Mouse (Mus musculus): ENCODE results near the gene Cyb5b. TPM values are rescaled to one million over a fixed set of nuclear protein-coding genes. Genes with fewer than 3 reads are reported as not detected.

The Cyb5b gene
- total RNA-seq, 1 experiment, result 44.9 TPM

- in situ Hi-C loops (cut with MboI; ENCODE audit: low sequenced_read_pairs in 2 of 2, unreplicated experiment in 2 of 2), result no loop called here
- no peak for DNase-seq (ENCODE audit: low read depth, low spot score)
- H3K4me3 ChIP-seq (ENCODE audit: insufficient read depth in 1 of 2, low read depth in 1 of 2, low read length in 2 of 2, poor library complexity in 1 of 2, severe bottlenecking in 1 of 2), result no peak overlapping the region
- no peaks in the 10 kb centered on the region for H3K36me3 ChIP-seq (ENCODE audit: control insufficient read depth, insufficient read depth, low read length, poor library complexity, severe bottlenecking)
- no peaks in the 10 kb centered on the region for H3K9me3 ChIP-seq (ENCODE audit: control insufficient read depth, insufficient read depth, low read depth, low read length)
- no peak overlapping the region for H3K9ac ChIP-seq (ENCODE audit: insufficient read depth, low read depth, low read length, poor library complexity, severe bottlenecking)
- peaks cover 11 to 20% of the 10 kb centered on the region in 2 experiments; a peak in 3 of 4 replicates for H3K4me1 ChIP-seq (ENCODE audit: control insufficient read depth in 2 of 2, insufficient read depth in 2 of 2, low read length in 2 of 2, poor library complexity in 1 of 2)
- H3K27ac ChIP-seq (ENCODE audit: insufficient read depth, low read depth, low read length, poor library complexity, severe bottlenecking), result no peak overlapping the region
- TF ChIP-seq MAFK (IDR thresholded peaks at IDR 0.05; ENCODE audit: insufficient read depth, low read depth, low read length) (no peak), ZC3H11A (IDR thresholded peaks at IDR 0.05; ENCODE audit: borderline replicate concordance, low read depth, low read length) (no peak), HCFC1 (IDR thresholded peaks at IDR 0.05; ENCODE audit: borderline replicate concordance, insufficient read depth, low read length) (no peak), ZNF384 (IDR thresholded peaks at IDR 0.05; ENCODE audit: low read depth, low read length) (no peak), CHD2 (IDR thresholded peaks at IDR 0.05; ENCODE audit: low read depth, low read length) (no peak)
Measured at GRCm38 (mm10) chr8:107138338-107138737, 12.1 kb upstream of the Cyb5b start.

DNA sequence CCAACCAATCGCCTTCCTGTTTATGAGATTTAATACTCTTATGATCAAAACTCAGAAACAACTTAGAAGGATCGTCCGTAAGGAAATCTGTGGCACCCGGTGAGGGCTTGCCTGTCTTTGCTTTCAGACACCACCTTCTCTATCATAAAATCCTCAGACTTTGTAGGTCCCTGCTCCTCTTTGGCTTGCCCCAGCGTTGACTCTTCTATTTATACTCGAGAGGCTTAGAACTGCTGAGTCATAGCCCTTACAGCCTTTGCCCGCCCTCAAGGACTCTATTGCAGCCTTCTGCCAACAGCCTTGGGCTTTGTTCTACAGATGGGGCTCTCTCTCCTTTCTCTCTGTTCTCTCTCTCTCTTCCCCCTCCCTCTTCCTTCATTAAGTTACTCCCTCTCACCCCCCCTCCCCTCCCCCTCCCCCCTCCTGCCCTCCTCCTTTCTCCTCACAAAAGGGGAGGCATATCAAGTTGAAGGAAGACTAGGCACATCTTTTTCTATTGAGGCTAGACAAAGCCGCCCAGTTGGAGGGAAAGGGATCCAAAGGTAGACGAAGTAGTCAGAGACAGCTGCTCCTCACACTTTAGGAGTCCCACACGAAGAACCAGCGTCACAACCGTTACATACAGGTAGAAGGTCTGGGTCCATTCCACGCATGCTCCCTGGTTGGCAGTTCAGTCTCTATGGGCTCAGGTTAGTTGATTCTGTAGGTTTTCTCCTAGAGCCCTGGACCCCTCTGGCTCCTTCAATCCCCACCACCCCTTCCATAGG, 10.6 kb upstream of the Cyb5b start:
- no peaks in the 10 kb centered on the region for H3K36me3 ChIP-seq (ENCODE audit: control insufficient read depth, insufficient read depth, low read length, poor library complexity, severe bottlenecking)

GRCm38 (mm10) chr8:107142539-107142938, 7.9 kb upstream of the Cyb5b start:
- no peak overlapping the region for H3K4me3 ChIP-seq (ENCODE audit: insufficient read depth in 1 of 2, low read depth in 1 of 2, low read length in 2 of 2, poor library complexity in 1 of 2, severe bottlenecking in 1 of 2)
- TF ChIP-seq HCFC1 (IDR thresholded peaks at IDR 0.05; ENCODE audit: borderline replicate concordance, insufficient read depth, low read length), result no peak
- TF ChIP-seq ZC3H11A (IDR thresholded peaks at IDR 0.05; ENCODE audit: borderline replicate concordance, low read depth, low read length), result no peak
- no peak for TF ChIP-seq ZNF384 (IDR thresholded peaks at IDR 0.05; ENCODE audit: low read depth, low read length)
- TF ChIP-seq CHD2 (IDR thresholded peaks at IDR 0.05; ENCODE audit: low read depth, low read length), result no peak
- no peak for TF ChIP-seq MAFK (IDR thresholded peaks at IDR 0.05; ENCODE audit: insufficient read depth, low read depth, low read length)
- no peaks in the 10 kb centered on the region for H3K36me3 ChIP-seq (ENCODE audit: control insufficient read depth, insufficient read depth, low read length, poor library complexity, severe bottlenecking)
- no peak overlapping the region for H3K9ac ChIP-seq (ENCODE audit: insufficient read depth, low read depth, low read length, poor library complexity, severe bottlenecking)
- in situ Hi-C loops (cut with MboI; ENCODE audit: low sequenced_read_pairs in 2 of 2, unreplicated experiment in 2 of 2), result no loop called here
- no peak overlapping the region for H3K27ac ChIP-seq (ENCODE audit: insufficient read depth, low read depth, low read length, poor library complexity, severe bottlenecking)
- H3K9me3 ChIP-seq (ENCODE audit: control insufficient read depth, insufficient read depth, low read depth, low read length), result no peaks in the 10 kb centered on the region
- peaks cover 5 to 12% of the 10 kb centered on the region in 2 experiments; a peak in 3 of 4 replicates for H3K4me1 ChIP-seq (ENCODE audit: control insufficient read depth in 2 of 2, insufficient read depth in 2 of 2, low read length in 2 of 2, poor library complexity in 1 of 2)
- DNase-seq (ENCODE audit: low read depth, low spot score), result no peak

More for the DNA sequence above, 10.6 kb upstream of the Cyb5b start:
- peak overlapping the region; percentile 80 for H3K9ac ChIP-seq (ENCODE audit: insufficient read depth, low read depth, low read length, poor library complexity, severe bottlenecking)
- TF ChIP-seq ZC3H11A (IDR thresholded peaks at IDR 0.05; ENCODE audit: borderline replicate concordance, low read depth, low read length) (no peak), MAFK (IDR thresholded peaks at IDR 0.05; ENCODE audit: insufficient read depth, low read depth, low read length) (peak; percentile 94)
- peak overlapping the region; percentile 95 for H3K27ac ChIP-seq (ENCODE audit: insufficient read depth, low read depth, low read length, poor library complexity, severe bottlenecking)
- peak overlapping the region; percentile 7 to 47; a peak in 3 of 4 replicates for H3K4me3 ChIP-seq (ENCODE audit: insufficient read depth in 1 of 2, low read depth in 1 of 2, low read length in 2 of 2, poor library complexity in 1 of 2, severe bottlenecking in 1 of 2)
- H3K4me1 ChIP-seq (ENCODE audit: control insufficient read depth in 2 of 2, insufficient read depth in 2 of 2, low read length in 2 of 2, poor library complexity in 1 of 2), result peaks cover 7 to 20% of the 10 kb centered on the region in 2 experiments; a peak in 3 of 4 replicates
- peak; percentile 59 for DNase-seq (ENCODE audit: low read depth, low spot score)
- H3K9me3 ChIP-seq (ENCODE audit: control insufficient read depth, insufficient read depth, low read depth, low read length), result no peaks in the 10 kb centered on the region
- in situ Hi-C loops (cut with MboI; ENCODE audit: low sequenced_read_pairs in 2 of 2, unreplicated experiment in 2 of 2), result no loop called here

DNA sequence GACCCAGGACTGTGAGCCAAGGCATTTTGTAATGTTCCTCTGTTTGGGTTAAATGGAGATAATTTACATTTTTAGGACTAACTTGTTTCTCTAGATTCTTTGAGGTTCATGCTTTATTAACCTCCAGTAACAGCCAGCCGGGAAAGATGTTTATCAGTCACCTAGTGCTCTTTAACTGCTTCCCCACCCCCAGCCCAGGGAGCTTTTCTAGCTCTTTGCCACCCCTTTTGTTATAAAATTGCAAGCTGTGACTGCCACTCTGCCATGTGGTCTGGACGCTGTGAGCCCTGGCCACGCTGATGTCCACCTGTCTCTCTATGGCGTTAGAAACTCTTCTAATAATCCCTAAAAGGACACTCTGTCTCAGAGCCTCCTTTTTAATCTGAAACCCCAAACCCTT, 6.9 kb upstream of the Cyb5b start:
- no peak overlapping the region for H3K9ac ChIP-seq (ENCODE audit: insufficient read depth, low read depth, low read length, poor library complexity, severe bottlenecking)
- in situ Hi-C loops (cut with MboI; ENCODE audit: low sequenced_read_pairs in 2 of 2, unreplicated experiment in 2 of 2), result no loop called here
- no peak overlapping the region for H3K27ac ChIP-seq (ENCODE audit: insufficient read depth, low read depth, low read length, poor library complexity, severe bottlenecking)
- no peaks in the 10 kb centered on the region for H3K36me3 ChIP-seq (ENCODE audit: control insufficient read depth, insufficient read depth, low read length, poor library complexity, severe bottlenecking)
- no peak for DNase-seq (ENCODE audit: low read depth, low spot score)
- H3K4me3 ChIP-seq (ENCODE audit: insufficient read depth in 1 of 2, low read depth in 1 of 2, low read length in 2 of 2, poor library complexity in 1 of 2, severe bottlenecking in 1 of 2), result no peak overlapping the region
- H3K4me1 ChIP-seq (ENCODE audit: control insufficient read depth in 2 of 2, insufficient read depth in 2 of 2, low read length in 2 of 2, poor library complexity in 1 of 2), result peaks cover 5 to 12% of the 10 kb centered on the region in 2 experiments; a peak in 3 of 4 replicates
- TF ChIP-seq ZNF384 (IDR thresholded peaks at IDR 0.05; ENCODE audit: low read depth, low read length) (no peak), CHD2 (IDR thresholded peaks at IDR 0.05; ENCODE audit: low read depth, low read length) (no peak), HCFC1 (IDR thresholded peaks at IDR 0.05; ENCODE audit: borderline replicate concordance, insufficient read depth, low read length) (no peak), MAFK (IDR thresholded peaks at IDR 0.05; ENCODE audit: insufficient read depth, low read depth, low read length) (no peak), ZC3H11A (IDR thresholded peaks at IDR 0.05; ENCODE audit: borderline replicate concordance, low read depth, low read length) (no peak)
- no peaks in the 10 kb centered on the region for H3K9me3 ChIP-seq (ENCODE audit: control insufficient read depth, insufficient read depth, low read depth, low read length)

All from ES-E14 (cell line).